Mouse (Mus musculus): ENCODE data around the gene Letm1. TPM values are rescaled to one million over a fixed set of nuclear protein-coding genes. Genes with fewer than 3 reads are reported as not detected.

The Letm1 gene
- polyA plus RNA-seq, 1 experiment: 127 TPM

DNA sequence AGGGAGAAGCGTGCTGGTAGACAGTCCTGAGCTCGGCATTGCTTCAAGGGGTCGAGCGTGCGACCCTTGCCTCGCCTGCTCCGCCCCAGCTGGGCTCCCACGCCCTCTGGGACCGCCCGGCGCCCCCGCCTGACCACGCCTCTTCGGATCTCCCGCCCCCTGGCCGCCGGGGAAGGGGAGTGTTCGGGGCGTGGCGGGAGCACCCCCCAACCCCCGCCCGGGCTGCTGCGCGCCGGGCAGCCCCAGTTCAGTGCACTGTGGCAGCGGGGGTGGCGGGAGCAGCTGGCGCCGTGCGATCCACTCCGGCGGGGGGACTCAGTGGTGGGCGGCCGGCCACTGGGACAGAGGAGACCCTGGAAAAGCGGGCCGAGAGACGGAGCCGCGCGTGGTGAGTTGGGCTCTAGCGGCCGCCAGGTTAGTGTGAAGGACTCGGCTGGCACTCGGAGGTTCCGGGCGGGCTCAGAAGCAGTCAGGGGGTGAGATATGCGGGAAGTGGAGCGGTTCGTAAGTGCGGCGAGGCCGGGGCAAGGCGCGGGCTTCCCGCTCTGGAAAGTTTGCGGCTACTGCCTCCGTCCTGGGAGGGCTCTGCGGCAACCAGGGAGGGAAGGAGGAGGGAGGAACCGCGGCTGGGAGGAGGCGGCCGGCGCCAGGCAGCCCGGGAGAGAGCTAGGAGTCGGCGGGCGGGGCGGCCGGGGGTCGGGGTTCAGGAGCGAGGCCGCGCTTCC lies 60.9 kb downstream of the Letm1 start, which contains the start of gene Fgfr3:
TSS of gene Fgfr3 (plus strand) at position 134 of the 725 bp plus-strand sequence.
- Histone ChIP-seq H3K36me3 (ENCODE audit: control insufficient read depth, insufficient read depth, low read length) (no peaks in the 10 kb centered on the region), H3K4me1 (ENCODE audit: control insufficient read depth, insufficient read depth, insufficient read length, low read length) (peaks cover 26% of the 10 kb centered on the region), H3K27ac (ENCODE audit: insufficient read depth, low read depth, low read length) (peak within 1 kb of the TSS; percentile 25; the same call in 1 of the 2 replicates), H3K27me3 (ENCODE audit: control insufficient read depth, insufficient read depth, low read length) (0 out of 2 replicates have a peak, but pooled peaks cover 3% of the 10 kb centered on the region), H3K4me3 (ENCODE audit: low read depth, low read length) (peak within 1 kb of the TSS; percentile 64)
- WGBS: under 1% methylated on average over 73 of the region's 73 CpGs
- TF ChIP-seq POLR2A (IDR thresholded peaks at IDR 0.05; ENCODE audit: low read depth, low read length) (peak; percentile 57), CTCF (IDR thresholded peaks at IDR 0.05; ENCODE audit: extremely low read depth, insufficient read length, insufficient replicate concordance, low read depth, low read length) (no peak)

- H3K4me3 ChIP-seq (ENCODE audit: low read depth, low read length): peak overlapping the region; percentile 64
- H3K4me1 ChIP-seq (ENCODE audit: control insufficient read depth, insufficient read depth, insufficient read length, low read length): peaks cover 26% of the 10 kb centered on the region
- H3K27me3 ChIP-seq (ENCODE audit: control insufficient read depth, insufficient read depth, low read length): 0 out of 2 replicates have a peak, but pooled peaks cover 3% of the 10 kb centered on the region
- no peaks in the 10 kb centered on the region for H3K36me3 ChIP-seq (ENCODE audit: control insufficient read depth, insufficient read depth, low read length)
- TF ChIP-seq POLR2A (IDR thresholded peaks at IDR 0.05; ENCODE audit: low read depth, low read length) (no peak), CTCF (IDR thresholded peaks at IDR 0.05; ENCODE audit: extremely low read depth, insufficient read length, insufficient replicate concordance, low read depth, low read length) (no peak)
- peak overlapping the region; percentile 2; the same call in 1 of the 2 replicates for H3K27ac ChIP-seq (ENCODE audit: insufficient read depth, low read depth, low read length)
- WGBS: 9% methylated on average over 8 of the region's 8 CpGs
Observed at GRCm38 (mm10) chr5:33720852-33721490, 61.6 kb downstream of the Letm1 start.

- 0 out of 2 replicates have a peak, but pooled peaks cover 3% of the 10 kb centered on the region for H3K27me3 ChIP-seq (ENCODE audit: control insufficient read depth, insufficient read depth, low read length)
- no peaks in the 10 kb centered on the region for H3K36me3 ChIP-seq (ENCODE audit: control insufficient read depth, insufficient read depth, low read length)
- H3K4me3 ChIP-seq (ENCODE audit: low read depth, low read length): no peak overlapping the region
- TF ChIP-seq POLR2A (IDR thresholded peaks at IDR 0.05; ENCODE audit: low read depth, low read length): no peak
- no peak for TF ChIP-seq CTCF (IDR thresholded peaks at IDR 0.05; ENCODE audit: extremely low read depth, insufficient read length, insufficient replicate concordance, low read depth, low read length)
- no peak overlapping the region for H3K27ac ChIP-seq (ENCODE audit: insufficient read depth, low read depth, low read length)
- WGBS: 91% methylated on average over 5 of the region's 5 CpGs
- peaks cover 17% of the 10 kb centered on the region for H3K4me1 ChIP-seq (ENCODE audit: control insufficient read depth, insufficient read depth, insufficient read length, low read length)
Observed at GRCm38 (mm10) chr5:33718460-33718859, 64.2 kb downstream of the Letm1 start.

DNA sequence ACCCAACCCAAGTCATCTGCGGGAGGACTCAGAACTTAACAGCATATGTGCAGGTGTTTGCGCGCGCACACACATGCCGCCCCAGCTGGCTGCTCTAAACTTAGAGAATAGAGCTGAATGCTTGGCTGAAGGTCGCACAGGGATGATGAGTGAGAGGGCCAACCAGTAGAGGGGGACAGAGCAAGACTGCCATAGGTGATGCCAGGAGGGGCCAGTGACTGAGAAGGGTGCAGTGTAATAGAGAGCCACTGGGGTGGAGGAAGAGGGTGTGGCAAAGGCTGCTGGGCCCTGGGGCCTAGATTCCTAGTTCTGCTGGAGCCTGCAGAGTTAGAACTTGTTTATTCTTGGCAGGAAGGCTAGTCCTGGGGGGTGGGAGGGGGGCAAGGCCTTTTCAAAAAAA lies 66.2 kb downstream of the Letm1 start:
- H3K36me3 ChIP-seq (ENCODE audit: control insufficient read depth, insufficient read depth, low read length): no peaks in the 10 kb centered on the region
- 40% methylated on average over 6 of the region's 6 CpGs for WGBS
- H3K4me1 ChIP-seq (ENCODE audit: control insufficient read depth, insufficient read depth, insufficient read length, low read length): peaks cover 14% of the 10 kb centered on the region
- no peak overlapping the region for H3K4me3 ChIP-seq (ENCODE audit: low read depth, low read length)
- no peak for TF ChIP-seq CTCF (IDR thresholded peaks at IDR 0.05; ENCODE audit: extremely low read depth, insufficient read length, insufficient replicate concordance, low read depth, low read length)
- no peak for TF ChIP-seq POLR2A (IDR thresholded peaks at IDR 0.05; ENCODE audit: low read depth, low read length)
- no peak overlapping the region for H3K27ac ChIP-seq (ENCODE audit: insufficient read depth, low read depth, low read length)
- 0 out of 2 replicates have a peak, but pooled peaks cover 2% of the 10 kb centered on the region for H3K27me3 ChIP-seq (ENCODE audit: control insufficient read depth, insufficient read depth, low read length)

- WGBS: 76% methylated on average over 2 of the region's 2 CpGs
- TF ChIP-seq CTCF (IDR thresholded peaks at IDR 0.05; ENCODE audit: extremely low read depth, insufficient read length, insufficient replicate concordance, low read depth, low read length): no peak
- no peak for TF ChIP-seq POLR2A (IDR thresholded peaks at IDR 0.05; ENCODE audit: low read depth, low read length)
- Histone ChIP-seq H3K4me1 (ENCODE audit: control insufficient read depth, insufficient read depth, insufficient read length, low read length) (peaks cover 3% of the 10 kb centered on the region; the same call in 1 of the 2 replicates), H3K4me3 (ENCODE audit: low read depth, low read length) (no peak overlapping the region), H3K36me3 (ENCODE audit: control insufficient read depth, insufficient read depth, low read length) (no peaks in the 10 kb centered on the region), H3K27me3 (ENCODE audit: control insufficient read depth, insufficient read depth, low read length) (no peaks in the 10 kb centered on the region), H3K27ac (ENCODE audit: insufficient read depth, low read depth, low read length) (no peak overlapping the region)
Observed at GRCm38 (mm10) chr5:33715182-33715581, 67.4 kb downstream of the Letm1 start.

DNA sequence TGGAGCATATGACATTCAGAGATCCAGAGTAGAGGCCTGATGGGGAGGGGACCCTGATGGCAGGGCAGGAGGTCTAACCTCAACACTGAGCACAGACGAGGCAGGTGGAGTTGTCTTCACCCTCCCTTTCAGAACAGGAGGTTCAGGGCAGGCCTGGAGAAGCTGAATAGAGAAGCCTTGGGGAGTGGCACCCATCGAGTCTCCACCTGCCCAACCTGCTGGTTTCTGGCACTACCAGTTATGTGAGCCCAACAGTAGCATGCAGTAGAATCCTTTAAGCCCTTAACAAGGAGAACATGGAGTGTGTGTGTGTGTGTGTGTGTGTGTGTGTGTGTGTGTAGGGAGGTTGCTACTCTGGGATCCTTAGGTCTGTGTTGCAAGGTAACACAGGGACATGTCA lies 70.1 kb downstream of the Letm1 start:
- TF ChIP-seq POLR2A (IDR thresholded peaks at IDR 0.05; ENCODE audit: low read depth, low read length): no peak
- TF ChIP-seq CTCF (IDR thresholded peaks at IDR 0.05; ENCODE audit: extremely low read depth, insufficient read length, insufficient replicate concordance, low read depth, low read length): no peak
- H3K4me1 ChIP-seq (ENCODE audit: control insufficient read depth, insufficient read depth, insufficient read length, low read length): no peaks in the 10 kb centered on the region; the same call in 1 of the 2 replicates
- WGBS: 46% methylated on average over 2 of the region's 2 CpGs

GRCm38 (mm10) chr5:33709037-33709436 lies 73.6 kb downstream of the Letm1 start:
- Histone ChIP-seq H3K4me1 (ENCODE audit: control insufficient read depth, insufficient read depth, insufficient read length, low read length) (peaks cover 5% of the 10 kb centered on the region; the same call in 1 of the 2 replicates), H3K27ac (ENCODE audit: insufficient read depth, low read depth, low read length) (no peak overlapping the region), H3K36me3 (ENCODE audit: control insufficient read depth, insufficient read depth, low read length) (no peaks in the 10 kb centered on the region), H3K4me3 (ENCODE audit: low read depth, low read length) (no peak overlapping the region), H3K27me3 (ENCODE audit: control insufficient read depth, insufficient read depth, low read length) (no peaks in the 10 kb centered on the region)
- TF ChIP-seq POLR2A (IDR thresholded peaks at IDR 0.05; ENCODE audit: low read depth, low read length) (no peak), CTCF (IDR thresholded peaks at IDR 0.05; ENCODE audit: extremely low read depth, insufficient read length, insufficient replicate concordance, low read depth, low read length) (no peak)
- 76% methylated on average over 2 of the region's 2 CpGs for whole genome bisulfite sequencing

More for the DNA sequence above, 70.1 kb downstream of the Letm1 start:
- Histone ChIP-seq H3K27ac (ENCODE audit: insufficient read depth, low read depth, low read length) (no peak overlapping the region), H3K4me3 (ENCODE audit: low read depth, low read length) (no peak overlapping the region), H3K27me3 (ENCODE audit: control insufficient read depth, insufficient read depth, low read length) (no peaks in the 10 kb centered on the region), H3K36me3 (ENCODE audit: control insufficient read depth, insufficient read depth, low read length) (no peaks in the 10 kb centered on the region)
